Comparison of ENCODE assay signal across 11 mouse cellular contexts in genomic region chr4:42773893-42774292, GRCm38 (mm10). TPM values are rescaled to one million over a fixed set of nuclear protein-coding genes. Genes with fewer than 3 reads are reported as not detected.
DNase-seq lines count a peak whose midpoint lies in the region; ATAC-seq and TF ChIP-seq lines count a peak whose summit lies in the region.
"Not testable (repeated sequence)": the region's sequence is repeated elsewhere in the genome, so short reads cannot be mapped to it uniquely, and the experiment has no call there.
"Had no signal": no experiment of that assay in that cellular context is flagged by ENCODE, and none has a peak within 500 bp of the region (broad histone marks: within the 10 kb centered on the region; RNA-seq: fewer than 3 reads in every experiment).

Gene Ccl21a (minus strand): TSS chr4:42773993.

- not testable (repeated sequence) for H3K27ac ChIP-seq in brown adipose tissue, adult 24 weeks (replicated peaks; ENCODE audit: low read depth, low read length); heart, embryonic 16.5 days (ENCODE audit: low read length); kidney, embryonic 14.5 days (ENCODE audit: low read depth, low read length); limb, embryonic 14.5 days (replicated peaks; ENCODE audit: low read depth, low read length); lung, postnatal 0 days (ENCODE audit: low read length); stomach, postnatal 0 days (replicated peaks)

- TF ChIP-seq POLR2A in limb, embryonic 14.5 days (IDR thresholded peaks at IDR 0.05; ENCODE audit: borderline replicate concordance, extremely low read depth, insufficient read depth, insufficient read length) = not testable (repeated sequence)

- H3K4me2 ChIP-seq in heart, embryonic 16.5 days (ENCODE audit: low read depth, low read length); kidney, embryonic 14.5 days (replicated peaks; ENCODE audit: low read depth, low read length); limb, embryonic 14.5 days (replicated peaks; ENCODE audit: low read depth, low read length, severe bottlenecking); lung, postnatal 0 days (replicated peaks; ENCODE audit: low read depth, low read length); stomach, postnatal 0 days (replicated peaks; ENCODE audit: low read depth): not testable (repeated sequence)

- not testable (repeated sequence) for H3K36me3 ChIP-seq in heart, embryonic 16.5 days (ENCODE audit: control insufficient read depth, insufficient read depth); kidney, embryonic 14.5 days (ENCODE audit: control insufficient read depth, insufficient read depth, low read length); limb, embryonic 14.5 days (ENCODE audit: control insufficient read depth, insufficient read depth, low read length); lung, postnatal 0 days (ENCODE audit: insufficient read depth, low read length); stomach, postnatal 0 days (ENCODE audit: control insufficient read depth, insufficient read depth, low read length)

- WGBS in heart, embryonic 16.5 days = no CpG with 5 or more reads among the region's 5 CpGs
- WGBS in kidney, embryonic 14.5 days = no CpG with 5 or more reads among the region's 5 CpGs
- WGBS in limb, embryonic 14.5 days = no CpG with 5 or more reads among the region's 5 CpGs
- WGBS in lung, postnatal 0 days = no CpG with 5 or more reads among the region's 5 CpGs
- no CpG with 5 or more reads among the region's 5 CpGs for WGBS in stomach, postnatal 0 days

- TF ChIP-seq CTCF in lung, postnatal 0 days (IDR thresholded peaks at IDR 0.05); stomach, postnatal 0 days (IDR thresholded peaks at IDR 0.05; ENCODE audit: low read depth): not testable (repeated sequence)

- not testable (repeated sequence) for TF ChIP-seq EP300 in lung, postnatal 0 days (IDR thresholded peaks at IDR 0.05); stomach, postnatal 0 days (optimal IDR thresholded peaks at IDR 0.05)

- not testable (repeated sequence) for H3K9me3 ChIP-seq in heart, embryonic 16.5 days (replicated peaks; ENCODE audit: control insufficient read depth, low read length); kidney, embryonic 14.5 days (ENCODE audit: control insufficient read depth, low read length); limb, embryonic 14.5 days (ENCODE audit: control insufficient read depth, low read length); lung, postnatal 0 days (ENCODE audit: low read length); stomach, postnatal 0 days (ENCODE audit: control insufficient read depth, low read length)

- H3K4me3 ChIP-seq in brown adipose tissue, adult 24 weeks (ENCODE audit: insufficient read depth, low read depth, low read length); heart, embryonic 16.5 days (ENCODE audit: low read length); kidney, embryonic 14.5 days (ENCODE audit: low read length); limb, embryonic 14.5 days (replicated peaks; ENCODE audit: low read length); lung, postnatal 0 days (ENCODE audit: low read depth, low read length); stomach, postnatal 0 days (ENCODE audit: low read depth, low read length): not testable (repeated sequence)

- H3K9ac ChIP-seq in heart, embryonic 16.5 days (ENCODE audit: low read length); kidney, embryonic 14.5 days (ENCODE audit: low read depth, low read length); limb, embryonic 14.5 days (ENCODE audit: low read depth, low read length, severe bottlenecking); lung, postnatal 0 days (replicated peaks; ENCODE audit: low read depth); stomach, postnatal 0 days (ENCODE audit: low read length): not testable (repeated sequence)

- ATAC-seq in heart, embryonic 16.5 days (replicated peaks; ENCODE audit: extremely low read depth, insufficient read depth, low FRiP score); kidney, embryonic 14.5 days (ENCODE audit: low FRiP score, low TSS enrichment); limb, embryonic 14.5 days (ENCODE audit: low FRiP score, low read depth); lung, postnatal 0 days; stomach, postnatal 0 days (ENCODE audit: low FRiP score, low TSS enrichment): not testable (repeated sequence)

- not testable (repeated sequence) for H3K4me1 ChIP-seq in brown adipose tissue, adult 24 weeks (ENCODE audit: control insufficient read depth, insufficient read depth, insufficient read length, low read length); heart, embryonic 16.5 days (ENCODE audit: control insufficient read depth, insufficient read depth, low read length); kidney, embryonic 14.5 days (ENCODE audit: control insufficient read depth, insufficient read depth, low read length); limb, embryonic 14.5 days (ENCODE audit: control insufficient read depth, insufficient read depth, low read length); lung, postnatal 0 days (ENCODE audit: insufficient read depth, low read depth, low read length); stomach, postnatal 0 days (replicated peaks; ENCODE audit: control insufficient read depth, insufficient read depth)

- not testable (repeated sequence) for H3K27me3 ChIP-seq in heart, embryonic 16.5 days (ENCODE audit: control insufficient read depth, insufficient read depth, low read length); kidney, embryonic 14.5 days (ENCODE audit: control insufficient read depth, insufficient read depth, low read length); limb, embryonic 14.5 days (ENCODE audit: control insufficient read depth, insufficient read depth, low read length); lung, postnatal 0 days (replicated peaks; ENCODE audit: insufficient read depth, low read length); stomach, postnatal 0 days (ENCODE audit: control insufficient read depth, insufficient read depth, low read length)

- DNase-seq in heart, adult 18-20 months; heart, postnatal 4 days; limb, embryonic 14.5 days (ENCODE audit: low spot score); lung, postnatal 0 days (ENCODE audit: low spot score); stomach, postnatal 0 days (ENCODE audit: low spot score): not testable (repeated sequence)

RNA-seq across cellular contexts. Expression of gene Ccl21a, which starts in this region (rescaled TPM):
- 6.6 and 36.9 TPM in 2 replicates for polyA plus RNA-seq in brown adipose tissue, adult 24 weeks (2012; ENCODE audit: insufficient read depth, insufficient read length, missing spikeins)
- 10 to 100 TPM; 43.5 to 98.2 TPM for total RNA-seq in heart, adult 18-20 months (2021)
- 51.2 and 59.1 TPM in 2 replicates for polyA plus RNA-seq in heart, embryonic 16.5 days (2015; fragmentation: Nextera tagmentation; extraction: Ambion mirVana)
- 10 to 100 TPM; 10.4 to 14.7 TPM for total RNA-seq in heart, postnatal 4 days (2021)
- 47.2 and 48.1 TPM in 2 replicates for polyA plus RNA-seq in kidney, embryonic 14.5 days (2014; fragmentation: Nextera tagmentation; extraction: Ambion mirVana)
- 28.7 and 29.5 TPM in 2 replicates for polyA plus RNA-seq in limb, embryonic 14.5 days (2012; rRNA removed)
- 60.6 and 72.6 TPM in 2 replicates for polyA plus RNA-seq in limb, embryonic 14.5 days (2014; fragmentation: Nextera tagmentation; extraction: Ambion mirVana)
- 138 and 188 TPM in 2 replicates for polyA plus RNA-seq in lung, postnatal 0 days (2015; fragmentation: Nextera tagmentation; extraction: Ambion mirVana)
- polyA plus RNA-seq in stomach, postnatal 0 days (2015; fragmentation: Nextera tagmentation; extraction: Ambion mirVana) = 30.2 and 31.7 TPM in 2 replicates
- total RNA-seq: left cerebral cortex, postnatal 14 days; megakaryocyte progenitor cell, adult 5-6 weeks; midbrain, postnatal 0 days had no signal
